Mouse (Mus musculus) liver, embryonic 14.5 days (tissue): ENCODE measurements around the gene Mcfd2. TPM values are rescaled to one million over a fixed set of nuclear protein-coding genes. Genes with fewer than 3 reads are reported as not detected.

Experiments
- ATAC-seq: fragments of 200-750 bp; cut with Nextera tagmentation; 2 replicates; pipeline ENCODE4 v1.8.0; 2017; ENCODE audit warnings: moderate number of reproducible peaks, mild to moderate bottlenecking, moderate library complexity; ENCODE audit not compliant: insufficient read depth
- DNase-seq, 3 experiments: peaks; one replicate each; pipeline ENCODE4 v3.0.0-alpha.2; 2012 to 2013; ENCODE audit warnings: low read depth in 3 of 3, low spot score in 3 of 3
- H3K27ac ChIP-seq: fragments of 300-500 bp; sonication (generic); 2 replicates; pipeline ENCODE4 v1.5.1; 2014; ENCODE audit warnings: moderate library complexity, mild to moderate bottlenecking, control low read depth, inconsistent platforms
- H3K27me3 ChIP-seq: fragments of 300-500 bp; sonication (generic); 2 replicates; pipeline ENCODE4 v1.6.1; 2014; ENCODE audit warnings: mild to moderate bottlenecking, low read length, moderate library complexity; ENCODE audit not compliant: control insufficient read depth, insufficient read depth
- H3K36me3 ChIP-seq: fragments of 300-500 bp; sonication (generic); replicated peaks from 2 replicates; pipeline ENCODE4 v1.6.1; 2014; ENCODE audit warnings: low read depth; ENCODE audit not compliant: control insufficient read depth, insufficient read depth
- H3K4me1 ChIP-seq, 2 experiments: fragments of 200-500 bp in 1 of 2; fragments of 300-500 bp in 1 of 2; sonication (generic) in 1 of 2; replicated peaks; 2 replicates each; pipeline ENCODE4 v1.6.1; 2012 to 2014; ENCODE audit warnings: antibody characterized with exemption in 1 of 2, inconsistent platforms in 1 of 2, low read length in 1 of 2; ENCODE audit not compliant: control insufficient read depth in 2 of 2, insufficient read depth in 2 of 2
- H3K4me2 ChIP-seq: fragments of 300-500 bp; sonication (generic); 2 replicates; pipeline ENCODE4 v1.6.1; 2014; ENCODE audit warnings: low read depth, mild to moderate bottlenecking, control low read depth, moderate library complexity
- H3K4me3 ChIP-seq, 2 experiments: fragments of 200-500 bp in 1 of 2; fragments of 300-500 bp in 1 of 2; sonication (generic) in 1 of 2; 2 replicates each; pipeline ENCODE4 v1.5.1; 2012 to 2014; ENCODE audit warnings: low read depth in 2 of 2, low read length in 2 of 2, mild to moderate bottlenecking in 2 of 2, control low read depth in 1 of 2, inconsistent platforms in 1 of 2, moderate library complexity in 1 of 2; ENCODE audit not compliant: insufficient read depth in 1 of 2
- H3K9ac ChIP-seq: fragments of 300-500 bp; sonication (generic); replicated peaks from 2 replicates; pipeline ENCODE4 v1.6.1; 2014; ENCODE audit warnings: mild to moderate bottlenecking, control low read depth, moderate library complexity
- H3K9me3 ChIP-seq: fragments of 300-500 bp; sonication (generic); 2 replicates; pipeline ENCODE4 v1.6.1; 2016; ENCODE audit warnings: low read length, mixed read lengths; ENCODE audit not compliant: control insufficient read depth
- CTCF ChIP-seq: IDR thresholded peaks from 2 replicates; pipeline ENCODE4 v1.5.1; 2016; ENCODE audit warnings: antibody characterized with exemption, low read depth, control low read depth
- EP300 ChIP-seq: IDR thresholded peaks from 2 replicates; pipeline ENCODE4 v1.6.1; 2016; ENCODE audit warnings: antibody characterized with exemption, low read depth
- WGBS: fragments of 180-500 bp; shearing (Covaris S2); extraction: QIAGEN DNeasy Blood & Tissue Kit; methylation state at CpG from one replicate; pipeline ENCODE4 v1.1.7; 2014; ENCODE audit not compliant: insufficient replicate concordance; 5-methylcytosine and 5-hydroxymethylcytosine counted together
- polyA plus RNA-seq, 2 experiments: library from polyadenylated mRNA; depleted of rRNA in 1 of 2; stranded (reverse) in 1 of 2; unstranded in 1 of 2; fragments of >200 nt; fragmentation: Nextera tagmentation in 1 of 2; extraction: Ambion mirVana in 1 of 2; gene quantifications; 2 replicates each; pipeline versions ENCODE4 v1.2.1 to v1.2.3; 2012 to 2014

The Mcfd2 gene
- polyA plus RNA-seq, 2 experiments = 32.2 to 54.9 TPM

- H3K9ac ChIP-seq = no peak overlapping the region
- no peak for TF ChIP-seq EP300
- TF ChIP-seq CTCF = peak; percentile 27
- no peaks in the 10 kb centered on the region for H3K27me3 ChIP-seq
- H3K27ac ChIP-seq = no peak overlapping the region
- 61% methylated on average over 10 of the region's 10 CpGs for WGBS
- H3K9me3 ChIP-seq = no peaks in the 10 kb centered on the region
- H3K4me2 ChIP-seq = no peak overlapping the region
- H3K4me3 ChIP-seq = no peak overlapping the region
- DNase-seq = no peak
- H3K36me3 ChIP-seq = no peaks in the 10 kb centered on the region
- no peaks in the 10 kb centered on the region for H3K4me1 ChIP-seq
- no peak for ATAC-seq
Measured at GRCm38 (mm10) chr17:87226079-87226640, 39.6 kb downstream of the Mcfd2 start.

GRCm38 (mm10) chr17:87225384-87225783 lies 40.4 kb downstream of the Mcfd2 start:
- H3K9me3 ChIP-seq = no peaks in the 10 kb centered on the region
- no peaks in the 10 kb centered on the region for H3K27me3 ChIP-seq
- TF ChIP-seq EP300 (no peak), CTCF (no peak)
- no peaks in the 10 kb centered on the region for H3K36me3 ChIP-seq
- WGBS = 70% methylated on average over 9 of the region's 9 CpGs
- ATAC-seq (no peak), DNase-seq (no peak)
- no peak overlapping the region for H3K4me3 ChIP-seq
- H3K4me2 ChIP-seq = no peak overlapping the region
- no peak overlapping the region for H3K9ac ChIP-seq
- H3K27ac ChIP-seq = no peak overlapping the region
- H3K4me1 ChIP-seq = no peaks in the 10 kb centered on the region

GRCm38 (mm10) chr17:87224461-87224860 lies 41.3 kb downstream of the Mcfd2 start:
- Histone ChIP-seq H3K9ac (no peak overlapping the region), H3K36me3 (no peaks in the 10 kb centered on the region), H3K27ac (no peak overlapping the region), H3K4me3 (no peak overlapping the region), H3K9me3 (no peaks in the 10 kb centered on the region), H3K4me1 (no peaks in the 10 kb centered on the region), H3K4me2 (no peak overlapping the region), H3K27me3 (no peaks in the 10 kb centered on the region)
- DNase-seq (no peak), ATAC-seq (no peak)
- WGBS = 44% methylated on average over 2 of the region's 2 CpGs
- TF ChIP-seq EP300 (no peak), CTCF (no peak)

- H3K9ac ChIP-seq = no peak overlapping the region
- H3K9me3 ChIP-seq = no peaks in the 10 kb centered on the region
- 64% methylated on average over 9 of the region's 9 CpGs for WGBS
- H3K27me3 ChIP-seq = no peaks in the 10 kb centered on the region
- no peak overlapping the region for H3K4me2 ChIP-seq
- DNase-seq = no peak
- H3K36me3 ChIP-seq = no peaks in the 10 kb centered on the region
- no peak for TF ChIP-seq EP300
- TF ChIP-seq CTCF = no peak
- H3K4me3 ChIP-seq = no peak overlapping the region
- no peak overlapping the region for H3K27ac ChIP-seq
- H3K4me1 ChIP-seq = no peaks in the 10 kb centered on the region
- no peak for ATAC-seq
Measured at GRCm38 (mm10) chr17:87219456-87219855, 46.3 kb downstream of the Mcfd2 start.

GRCm38 (mm10) chr17:87214523-87214922 lies 51.2 kb downstream of the Mcfd2 start:
- Histone ChIP-seq H3K4me1 (no peaks in the 10 kb centered on the region), H3K4me2 (no peak overlapping the region), H3K4me3 (no peak overlapping the region), H3K27ac (no peak overlapping the region), H3K9me3 (no peaks in the 10 kb centered on the region), H3K9ac (no peak overlapping the region), H3K36me3 (no peaks in the 10 kb centered on the region), H3K27me3 (no peaks in the 10 kb centered on the region)
- DNase-seq (no peak), ATAC-seq (no peak)
- 71% methylated on average over 7 of the region's 7 CpGs for WGBS
- TF ChIP-seq CTCF (no peak), EP300 (no peak)
